ENCODE assay signal across 8 mouse cellular contexts in the genomic region with DNA sequence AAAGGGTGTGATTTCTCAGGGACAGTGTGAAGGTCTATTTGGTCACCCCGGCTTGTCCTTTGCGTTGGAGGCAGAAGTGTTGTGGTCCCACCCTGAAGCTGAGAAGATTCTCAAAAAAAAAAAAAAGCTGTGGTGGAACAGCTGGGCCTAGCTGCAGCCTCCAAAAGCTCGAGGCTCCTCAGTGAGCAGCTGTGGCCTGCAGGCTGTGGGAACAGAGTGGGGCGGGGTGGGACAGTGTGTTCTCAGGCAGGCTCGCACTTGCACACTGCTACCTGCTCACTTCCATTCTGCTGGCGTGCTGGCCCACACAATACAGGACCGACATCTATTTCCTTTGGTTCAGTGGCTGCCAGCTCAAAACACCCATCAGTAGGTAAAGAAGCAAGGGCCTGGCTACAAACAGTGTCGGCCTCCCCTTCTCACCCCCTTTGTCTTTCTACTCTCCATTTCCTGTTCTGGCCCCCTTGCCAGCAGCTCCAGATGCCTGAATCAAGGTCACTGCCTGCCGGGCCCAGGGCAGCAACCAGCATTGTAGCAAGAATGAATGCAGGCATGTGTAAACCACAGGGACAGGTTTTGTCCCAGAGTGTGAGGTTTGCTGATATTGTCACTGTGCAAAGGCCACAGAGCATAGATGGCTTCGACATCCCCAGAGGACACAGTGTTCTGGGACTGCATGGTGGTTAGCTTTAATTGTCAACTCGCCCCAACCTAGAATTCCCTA. TPM values are rescaled to one million over a fixed set of nuclear protein-coding genes. Genes with fewer than 3 reads are reported as not detected.
DNase-seq lines count a peak whose midpoint lies in the region; ATAC-seq and TF ChIP-seq lines count a peak whose summit lies in the region.
"Not testable (repeated sequence)": the region's sequence is repeated elsewhere in the genome, so short reads cannot be mapped to it uniquely, and the experiment has no call there.

No protein-coding gene starts in this region.

- WGBS in kidney, embryonic 14.5 days, result 40% methylated on average over 8 of the region's 11 CpGs
- 4% methylated on average over 9 of the region's 11 CpGs for WGBS in thymus, adult 2 months

- not testable (repeated sequence) for H3K36me3 ChIP-seq in kidney, embryonic 14.5 days (ENCODE audit: control insufficient read depth, insufficient read depth, low read length); thymus, adult 2 months (ENCODE audit: control insufficient read depth, insufficient read depth, low read length)

- TF ChIP-seq CTCF in thymus, adult 2 months (IDR thresholded peaks at IDR 0.05; ENCODE audit: borderline replicate concordance, control insufficient read depth, extremely low read depth, insufficient read depth, low read length, poor library complexity), result not testable (repeated sequence)

- H3K4me1 ChIP-seq in kidney, embryonic 14.5 days (ENCODE audit: control insufficient read depth, insufficient read depth, low read length), result not testable (repeated sequence)
- H3K4me1 ChIP-seq in thymus, adult 2 months (replicated peaks; ENCODE audit: control insufficient read depth, insufficient read depth, low read length), result peaks cover 12% of the 10 kb centered on the region

- DNase-seq in CD4-positive helper T cell, adult 2 months (ENCODE audit: low read depth, low spot score), result peak; percentile 55
- DNase-seq in embryo, embryonic 10.5 days (ENCODE audit: low spot score), result peak; percentile 14
- DNase-seq in gastrocnemius, postnatal 14 days, result peak; percentile 58
- peak; percentile 58 to 59 for DNase-seq in heart, postnatal 10 days
- peak; percentile 29 to 48 for DNase-seq in lung, adult 18-20 months
- DNase-seq in neural tube, embryonic 10.5 days (ENCODE audit: extremely low spot score, low spot score), result peak; percentile 19
- DNase-seq in thymus, adult 2 months, result peak; percentile 74

- intact Hi-C loops in gastrocnemius, postnatal 14 days (cut with DNase I; ENCODE audit: low total_unique reads); heart, postnatal 10 days (cut with DNase I): not testable (repeated sequence)

- H3K4me3 ChIP-seq in kidney, embryonic 14.5 days (ENCODE audit: low read length), result not testable (repeated sequence)
- H3K4me3 ChIP-seq in thymus, adult 2 months (ENCODE audit: control insufficient read depth, insufficient read depth, low read length), result peak overlapping the region; percentile 0; the same call in 1 of the 2 replicates

- not testable (repeated sequence) for H3K4me2 ChIP-seq in kidney, embryonic 14.5 days (replicated peaks; ENCODE audit: low read depth, low read length)

- not testable (repeated sequence) for H3K27ac ChIP-seq in kidney, embryonic 14.5 days (ENCODE audit: low read depth, low read length)
- H3K27ac ChIP-seq in thymus, adult 2 months (ENCODE audit: control insufficient read depth, insufficient read depth, low read length), result peak overlapping the region; percentile 81

- not testable (repeated sequence) for H3K9ac ChIP-seq in kidney, embryonic 14.5 days (ENCODE audit: low read depth, low read length)

- not testable (repeated sequence) for TF ChIP-seq POLR2A in thymus, adult 2 months (IDR thresholded peaks at IDR 0.05; ENCODE audit: control insufficient read depth, extremely low read depth, insufficient read depth, low read length, poor library complexity)

- H3K27me3 ChIP-seq in kidney, embryonic 14.5 days (ENCODE audit: control insufficient read depth, insufficient read depth, low read length); thymus, adult 2 months (ENCODE audit: control insufficient read depth, insufficient read depth, low read length): not testable (repeated sequence)

- 0 out of 2 replicates have a peak, but pooled peaks have one; percentile 17 for ATAC-seq in kidney, embryonic 14.5 days (ENCODE audit: low FRiP score, low TSS enrichment)

- H3K9me3 ChIP-seq in kidney, embryonic 14.5 days (ENCODE audit: control insufficient read depth, low read length), result not testable (repeated sequence)

RNA-seq across cellular contexts. Expression of a gene that starts 2.4 kb away (rescaled TPM):
- total RNA-seq in gastrocnemius, postnatal 14 days (2021), result under 1 TPM; 0.33 to 0.39 TPM
- under 1 TPM; 0.45 to 0.48 TPM for total RNA-seq in heart, postnatal 10 days (2021)
- 0.34 and 0.74 TPM in 2 replicates for polyA plus RNA-seq in kidney, embryonic 14.5 days (2014; fragmentation: Nextera tagmentation; extraction: Ambion mirVana)
- polyA plus RNA-seq in thymus, adult 2 months (2012; rRNA removed), result 34.4 and 40.1 TPM in 2 replicates

RNA-seq across cellular contexts. Expression of a gene that starts 5.6 kb away (rescaled TPM):
- total RNA-seq in gastrocnemius, postnatal 14 days (2021), result 10 to 100 TPM; 56.5 to 62.7 TPM
- total RNA-seq in heart, postnatal 10 days (2021), result 100 to 1,000 TPM; 116 to 117 TPM
- polyA plus RNA-seq in kidney, embryonic 14.5 days (2014; fragmentation: Nextera tagmentation; extraction: Ambion mirVana), result 324 and 393 TPM in 2 replicates
- 145 and 154 TPM in 2 replicates for polyA plus RNA-seq in thymus, adult 2 months (2012; rRNA removed)

RNA-seq across cellular contexts. Expression of a gene that starts 59.8 kb away (rescaled TPM):
- total RNA-seq in gastrocnemius, postnatal 14 days (2021), result 1 to 10 TPM; 1.9 to 3.1 TPM
- total RNA-seq in heart, postnatal 10 days (2021), result 1 to 10 TPM; 3.7 to 5.8 TPM
- 42.8 and 43.4 TPM in 2 replicates for polyA plus RNA-seq in kidney, embryonic 14.5 days (2014; fragmentation: Nextera tagmentation; extraction: Ambion mirVana)
- polyA plus RNA-seq in thymus, adult 2 months (2012; rRNA removed), result 41.1 and 55.0 TPM in 2 replicates

Comparison
In these comparisons a context has a peak if more than half of its experiments do, and no peak if none do; other contexts are left out.
1. DNase-seq: peak in every context shown above with its lines; median percentile 74 in thymus, adult 2 months; 58 in heart, postnatal 10 days; 58 in gastrocnemius, postnatal 14 days; 55 in CD4-positive helper T cell, adult 2 months; 38 in lung, adult 18-20 months; 19 in neural tube, embryonic 10.5 days; 14 in embryo, embryonic 10.5 days.